Mouse (Mus musculus) ovary, postnatal 36 days (tissue): ENCODE measurements at regions not wholly inside any gene's neighbourhood (a gene's known extent, or its start where the extent isn't known, plus 50 kb on each side); places are given as distances from the start of the nearest gene placed in this dataset.
A peak's percentile ranks its signal among the peaks of the same experiment; 100 is the strongest.

Source experiments
- DNase-seq: peaks from one replicate; pipeline ENCODE4 v3.0.0; 2022; ENCODE audit warnings: low spot score, mixed read lengths

GRCm38 (mm10) chr11:12757677-12758076 is 292.9 kb upstream of the Cobl start:
- DNase-seq = no peak

- DNase-seq = no peak
Observed at GRCm38 (mm10) chr11:12750016-12750415, 285.3 kb upstream of the Cobl start.

- no peak for DNase-seq
Observed at GRCm38 (mm10) chr11:12749245-12749644, 284.5 kb upstream of the Cobl start.

- no peak for DNase-seq
Observed at GRCm38 (mm10) chr11:12742159-12742523, 277.4 kb upstream of the Cobl start.

GRCm38 (mm10) chr11:12741418-12742158 is 276.8 kb upstream of the Cobl start:
- DNase-seq = no peak

GRCm38 (mm10) chr11:12734274-12734673 is 269.5 kb upstream of the Cobl start:
- DNase-seq = no peak

GRCm38 (mm10) chr11:12727293-12727692 is 262.5 kb upstream of the Cobl start:
- DNase-seq = no peak

- no peak for DNase-seq
Observed at GRCm38 (mm10) chr11:12726492-12726891, 261.7 kb upstream of the Cobl start.

GRCm38 (mm10) chr11:12722320-12722719 is 257.6 kb upstream of the Cobl start:
- DNase-seq = no peak

- DNase-seq = no peak
Observed at GRCm38 (mm10) chr11:12720169-12720568, 255.4 kb upstream of the Cobl start.

- no peak for DNase-seq
Observed at GRCm38 (mm10) chr11:12696321-12696720, 231.6 kb upstream of the Cobl start.

GRCm38 (mm10) chr11:12692836-12693235 is 228.1 kb upstream of the Cobl start:
- DNase-seq = no peak

- no peak for DNase-seq
Observed at GRCm38 (mm10) chr11:12686717-12687116, 222.0 kb upstream of the Cobl start.

- no peak for DNase-seq
Observed at GRCm38 (mm10) chr11:12661824-12662443, 197.2 kb upstream of the Cobl start.

- no peak for DNase-seq
Observed at GRCm38 (mm10) chr11:12658847-12659246, 194.1 kb upstream of the Cobl start.

- DNase-seq = peak; percentile 4
Observed at GRCm38 (mm10) chr11:12656450-12656849, 191.7 kb upstream of the Cobl start.
